Mouse (Mus musculus) heart, adult 9 months (tissue): ENCODE results near the gene Mgll.

ENCODE experiments used
- DNase-seq, 2 experiments: peaks; one replicate each; pipeline ENCODE4 v3.0.0; 2022; ENCODE audit warnings: low spot score in 2 of 2

Mgll gene

GRCm38 (mm10) chr6:88724313-88725195 lies at the start of gene Mgll:
TSS of gene Mgll (plus strand) at chr6:88724412.
- peak; percentile 76 to 78 for DNase-seq

DNA sequence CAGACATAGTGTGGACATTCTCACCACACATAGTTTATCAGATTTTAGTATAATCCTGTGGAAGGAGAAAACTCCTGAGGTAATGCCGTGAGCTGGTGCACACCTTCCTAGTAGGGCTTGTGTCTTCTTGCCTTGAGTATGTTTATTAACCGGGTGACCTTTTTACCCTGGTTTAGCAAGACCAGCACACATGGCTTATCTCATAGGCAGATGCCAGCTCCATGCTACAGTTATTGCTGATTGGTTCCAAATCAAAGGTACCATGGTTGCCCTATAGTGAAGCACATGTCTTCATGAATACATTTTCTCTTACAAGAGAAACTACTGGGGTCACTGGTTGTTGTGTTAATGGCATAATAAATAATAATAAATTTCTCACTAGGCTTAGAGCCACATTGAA lies 48.4 kb upstream of the Mgll start:
- DNase-seq: no peak

GRCm38 (mm10) chr6:88676753-88677736 lies 47.2 kb upstream of the Mgll start:
- DNase-seq: no peak

DNA sequence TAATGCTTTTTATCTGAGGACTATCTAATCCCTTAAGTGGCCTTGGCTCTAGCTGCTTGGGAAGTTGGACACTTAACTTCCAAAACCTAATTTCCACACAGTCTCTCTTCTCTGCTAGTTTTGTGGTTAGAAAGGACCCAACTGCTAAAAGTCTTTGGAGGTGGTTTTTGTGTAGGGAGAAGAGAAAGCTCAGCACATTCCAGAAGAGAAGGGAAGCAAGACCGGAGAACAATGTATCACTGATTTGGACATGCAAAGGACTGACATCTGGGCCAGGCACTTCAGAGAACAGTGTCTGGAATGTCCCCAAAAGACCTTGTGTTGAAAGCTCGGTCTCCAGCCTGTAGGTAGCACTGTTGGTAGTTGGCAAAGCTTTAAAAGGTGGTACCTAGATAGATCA lies 46.5 kb upstream of the Mgll start:
- DNase-seq: no peak

DNA sequence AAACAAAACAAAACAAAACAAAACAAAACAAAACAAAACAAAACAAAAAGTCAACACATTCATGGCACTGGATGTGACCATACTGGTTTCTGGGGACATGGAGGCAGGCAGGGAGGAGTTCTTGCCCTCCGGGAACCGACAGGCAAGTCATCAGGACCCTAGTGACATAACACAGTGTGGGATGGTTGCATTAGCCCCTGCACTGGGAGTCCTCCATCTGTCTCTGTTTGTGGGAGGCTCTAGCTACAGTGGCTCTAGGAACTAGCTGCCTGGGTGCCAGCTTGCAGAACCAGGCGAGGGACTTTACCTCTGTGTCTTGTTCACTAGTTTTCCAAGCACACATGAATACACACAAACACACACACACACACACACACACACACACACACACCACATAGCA lies 43.2 kb upstream of the Mgll start:
- no peak for DNase-seq

- DNase-seq: no peak
Measured at GRCm38 (mm10) chr6:88683380-88684053, 40.7 kb upstream of the Mgll start.

GRCm38 (mm10) chr6:88688171-88688570 lies 36.0 kb upstream of the Mgll start:
- no peak for DNase-seq

DNA sequence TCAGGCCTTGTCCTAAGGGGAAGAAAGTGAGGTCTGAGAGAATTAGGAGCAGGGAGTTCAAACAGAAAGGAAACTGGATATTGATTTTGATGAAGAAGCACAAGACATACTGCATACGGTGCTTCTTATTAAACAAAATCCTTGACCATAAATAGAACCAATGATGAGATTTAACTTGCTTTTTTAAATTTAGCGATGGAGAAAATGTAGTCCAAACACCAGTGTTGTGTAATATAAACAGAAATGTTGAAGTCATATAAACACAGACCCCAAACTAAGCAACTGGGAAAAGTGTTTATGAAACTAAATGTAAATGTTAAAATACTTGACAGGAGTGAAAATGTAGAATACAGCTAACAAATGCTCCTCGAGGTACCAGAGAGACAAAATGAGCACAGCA lies 35.5 kb upstream of the Mgll start:
- DNase-seq: no peak

GRCm38 (mm10) chr6:88690211-88690610 lies 34.0 kb upstream of the Mgll start:
- no peak for DNase-seq

- DNase-seq: no peak
Measured at GRCm38 (mm10) chr6:88691361-88691760, 32.9 kb upstream of the Mgll start.

- no peak for DNase-seq
Measured at GRCm38 (mm10) chr6:88702887-88703286, 21.3 kb upstream of the Mgll start.

DNA sequence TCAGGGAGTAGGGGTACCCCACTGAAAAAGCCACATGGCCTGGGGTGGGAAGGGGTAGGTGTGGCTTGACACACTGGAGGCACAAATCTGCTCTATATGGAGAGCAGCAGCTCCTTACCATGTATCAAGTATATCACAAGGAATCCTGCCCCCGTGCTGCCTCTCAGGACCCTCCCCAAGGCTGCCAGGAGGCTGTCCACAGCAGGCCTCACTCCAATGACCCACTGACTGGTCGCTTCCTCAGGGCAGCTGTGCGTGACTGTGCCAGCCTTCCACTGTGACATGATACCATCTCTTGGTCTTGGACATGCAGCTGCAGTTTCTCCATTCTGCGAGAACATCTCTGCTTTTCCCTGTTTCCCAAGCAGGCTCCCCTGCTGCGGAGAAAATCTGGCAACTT lies 20.5 kb upstream of the Mgll start:
- no peak for DNase-seq

DNA sequence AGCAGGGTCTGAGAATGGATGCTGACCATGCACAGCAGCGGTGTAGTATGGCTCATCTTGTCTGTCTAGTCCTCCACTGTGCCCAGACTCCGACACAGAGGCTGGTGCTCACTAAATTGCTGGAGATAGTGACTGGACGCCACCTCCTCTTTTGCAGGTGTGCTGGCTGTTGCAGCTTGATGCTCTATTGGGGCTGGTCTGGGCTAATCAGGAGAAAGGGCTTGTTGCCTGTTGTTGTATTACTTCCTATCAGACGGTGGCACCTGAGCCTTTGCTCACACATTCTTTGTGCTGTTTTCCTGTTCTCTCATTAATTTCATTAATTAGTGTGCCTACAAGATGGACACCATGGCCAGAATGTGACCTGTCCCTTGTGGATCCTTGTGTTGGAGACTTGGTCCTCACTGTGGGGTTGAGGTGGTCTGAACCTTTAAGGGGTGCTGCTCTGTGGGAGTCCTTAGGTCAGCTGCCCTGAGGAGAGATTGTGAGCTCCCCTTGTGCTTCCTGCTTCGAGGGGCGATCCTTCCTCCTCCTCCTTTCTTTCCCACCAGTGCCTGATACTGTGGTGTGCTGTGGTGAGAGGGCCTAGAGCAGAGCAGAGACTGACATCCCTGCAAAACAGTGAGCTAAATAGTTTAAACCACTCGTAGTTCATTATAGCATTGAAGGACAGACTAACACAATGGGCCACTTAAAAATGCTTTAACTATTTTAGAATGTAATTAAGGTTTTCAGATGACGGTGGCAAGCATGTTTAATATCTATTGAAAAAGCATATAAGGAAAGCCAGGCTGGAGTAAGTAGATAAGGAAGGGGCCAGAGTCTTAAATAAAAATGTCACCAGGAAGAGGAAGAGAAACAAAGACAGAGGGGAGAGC lies 15.6 kb upstream of the Mgll start:
- no peak for DNase-seq

- DNase-seq: no peak
Measured at GRCm38 (mm10) chr6:88709279-88709575, 15.0 kb upstream of the Mgll start.

- no peak for DNase-seq
Measured at GRCm38 (mm10) chr6:88711313-88711712, 12.9 kb upstream of the Mgll start.

DNA sequence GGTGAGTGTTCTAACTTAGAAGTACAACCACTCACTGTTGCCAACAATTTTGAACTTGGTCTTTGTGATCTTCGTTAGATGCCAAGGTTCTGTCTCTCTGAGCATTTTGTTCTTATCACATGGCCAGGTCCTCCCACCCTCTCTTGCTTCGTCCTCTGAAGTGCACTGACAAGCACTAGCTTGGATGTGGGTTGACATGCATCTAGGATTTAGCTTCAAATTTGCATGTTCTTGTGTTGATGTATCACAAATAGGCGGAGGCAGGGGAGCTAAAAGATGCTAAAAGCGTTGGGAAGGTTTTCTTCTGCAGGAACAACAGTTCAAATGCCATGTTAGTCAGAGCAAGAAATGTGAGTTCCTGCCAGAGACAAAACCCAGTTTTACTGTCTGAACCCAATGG lies 12.1 kb upstream of the Mgll start:
- no peak for DNase-seq

DNA sequence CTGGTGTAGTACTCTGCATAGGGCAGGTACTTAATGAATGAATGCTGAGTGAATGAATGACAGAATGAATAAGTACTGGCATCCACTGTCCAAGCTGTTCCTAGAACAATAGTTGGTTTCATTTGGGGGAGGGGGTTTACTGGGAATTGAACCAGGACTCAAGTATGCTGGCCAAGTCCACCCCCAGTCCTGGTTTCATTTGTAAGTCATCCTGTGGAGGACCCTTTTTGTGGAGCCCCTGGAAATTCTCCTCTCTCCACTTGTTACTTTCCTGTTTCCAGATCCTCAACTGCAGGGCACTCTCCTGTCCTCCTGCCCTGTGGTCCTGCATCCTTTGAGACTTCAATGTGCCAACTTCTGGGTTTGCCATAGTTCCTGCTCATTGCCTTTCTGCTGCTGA lies 10.9 kb upstream of the Mgll start:
- DNase-seq: no peak

GRCm38 (mm10) chr6:88714200-88714674 lies 10.0 kb upstream of the Mgll start:
- DNase-seq: no peak

- DNase-seq: no peak
Measured at GRCm38 (mm10) chr6:88715378-88715781, 8.8 kb upstream of the Mgll start.

DNA sequence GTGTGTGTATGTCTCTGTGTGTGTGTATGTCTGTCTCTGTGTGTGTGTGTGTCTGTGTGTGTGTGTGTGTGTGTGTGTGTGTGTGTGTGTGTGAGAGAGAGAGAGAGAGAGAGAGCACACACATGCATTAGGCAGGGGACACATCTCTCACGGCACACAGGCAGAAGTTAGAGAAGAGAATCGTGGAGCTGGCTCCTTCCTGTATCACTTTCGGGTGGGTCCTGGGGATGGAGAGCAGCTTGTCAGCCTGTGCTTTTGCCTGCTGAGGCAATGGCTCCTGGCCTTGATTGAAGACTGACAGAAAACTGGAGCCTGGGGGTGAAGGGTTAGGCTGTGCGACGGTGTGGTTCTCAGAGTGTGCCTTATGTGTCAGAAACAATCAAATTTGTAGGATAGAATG lies 8.2 kb upstream of the Mgll start:
- no peak for DNase-seq
